Mouse (Mus musculus): ENCODE results near the gene Pi4k2a. TPM values are rescaled to one million over a fixed set of nuclear protein-coding genes. Genes with fewer than 3 reads are reported as not detected.
A peak's percentile ranks its signal among the peaks of the same experiment; 100 is the strongest.

The Pi4k2a gene
- polyA plus RNA-seq, 1 experiment from 2014 or later: 16.1 TPM

GRCm38 (mm10) chr19:42128052-42128740 lies 37.9 kb downstream of the Pi4k2a start:
- ATAC-seq (peak; percentile 16; the same call in 1 of the 2 replicates), DNase-seq (no peak)
- no peak for TF ChIP-seq CTCF (IDR thresholded peaks at IDR 0.05; ENCODE audit: low read depth)
- TF ChIP-seq EP300 (IDR thresholded peaks at IDR 0.05; ENCODE audit: low read depth): no peak
- WGBS (ENCODE audit: insufficient replicate concordance): 7% methylated on average over 23 of the region's 23 CpGs
- Histone ChIP-seq H3K27ac (ENCODE audit: low read depth) (peak overlapping the region; percentile 85), H3K9me3 (ENCODE audit: low read length) (no peaks in the 10 kb centered on the region), H3K27me3 (ENCODE audit: insufficient read depth, low read length) (no peaks in the 10 kb centered on the region), H3K9ac (replicated peaks) (peak overlapping the region; percentile 72), H3K4me2 (ENCODE audit: low read depth, low read length) (peak overlapping the region; percentile 98), H3K36me3 (replicated peaks; ENCODE audit: insufficient read depth, low read length) (peaks cover 8% of the 10 kb centered on the region), H3K4me3 (ENCODE audit: low read depth, low read length) (peak overlapping the region; percentile 65), H3K4me1 (ENCODE audit: insufficient read depth) (peaks cover 25% of the 10 kb centered on the region)

- Histone ChIP-seq H3K27ac (ENCODE audit: low read depth) (peak within 1 kb of the TSS; percentile 85), H3K9me3 (ENCODE audit: low read length) (no peaks in the 10 kb centered on the region), H3K4me2 (ENCODE audit: low read depth, low read length) (peak within 1 kb of the TSS; percentile 98), H3K36me3 (replicated peaks; ENCODE audit: insufficient read depth, low read length) (0 out of 2 replicates have a peak, but pooled peaks cover under 1% of the 10 kb centered on the region), H3K4me3 (ENCODE audit: low read depth, low read length) (peak within 1 kb of the TSS; percentile 65), H3K4me1 (ENCODE audit: insufficient read depth) (peaks cover 25% of the 10 kb centered on the region), H3K27me3 (ENCODE audit: insufficient read depth, low read length) (no peaks in the 10 kb centered on the region), H3K9ac (replicated peaks) (peak within 1 kb of the TSS; percentile 72)
- under 1% methylated on average over 50 of the region's 54 CpGs for WGBS (ENCODE audit: insufficient replicate concordance)
- ATAC-seq (peak; percentile 96), DNase-seq (peak; percentile 94)
- TF ChIP-seq CTCF (IDR thresholded peaks at IDR 0.05; ENCODE audit: low read depth) (no peak), EP300 (IDR thresholded peaks at IDR 0.05; ENCODE audit: low read depth) (no peak; the same call in 1 of the 2 replicates)
These were observed 38.7 kb downstream of the Pi4k2a start, which contains the start of gene Avpi1 for GRCm38 (mm10) chr19:42128787-42129508. TSS of gene Avpi1 (minus strand) at chr19:42129059.

GRCm38 (mm10) chr19:42129509-42130293 lies 39.4 kb downstream of the Pi4k2a start:
- Histone ChIP-seq H3K4me2 (ENCODE audit: low read depth, low read length) (peak overlapping the region; percentile 98), H3K9ac (replicated peaks) (no peak overlapping the region), H3K27me3 (ENCODE audit: insufficient read depth, low read length) (no peaks in the 10 kb centered on the region), H3K36me3 (replicated peaks; ENCODE audit: insufficient read depth, low read length) (no peaks in the 10 kb centered on the region), H3K9me3 (ENCODE audit: low read length) (no peaks in the 10 kb centered on the region), H3K27ac (ENCODE audit: low read depth) (peak overlapping the region; percentile 46), H3K4me1 (ENCODE audit: insufficient read depth) (peaks cover 25% of the 10 kb centered on the region), H3K4me3 (ENCODE audit: low read depth, low read length) (peak overlapping the region; percentile 65; the same call in 1 of the 2 replicates)
- TF ChIP-seq CTCF (IDR thresholded peaks at IDR 0.05; ENCODE audit: low read depth) (no peak), EP300 (IDR thresholded peaks at IDR 0.05; ENCODE audit: low read depth) (no peak)
- ATAC-seq (no peak), DNase-seq (no peak)
- 37% methylated on average over 14 of the region's 14 CpGs for WGBS (ENCODE audit: insufficient replicate concordance)

GRCm38 (mm10) chr19:42130294-42130606 lies 40.0 kb downstream of the Pi4k2a start:
- H3K4me2 ChIP-seq (ENCODE audit: low read depth, low read length): 0 out of 2 replicates have a peak overlapping the region, but pooled peaks have one; percentile 11
- no peak for DNase-seq
- no peak for ATAC-seq
- peaks cover 25% of the 10 kb centered on the region for H3K4me1 ChIP-seq (ENCODE audit: insufficient read depth)
- WGBS (ENCODE audit: insufficient replicate concordance): 64% methylated on average over 3 of the region's 3 CpGs
- no peaks in the 10 kb centered on the region for H3K36me3 ChIP-seq (replicated peaks; ENCODE audit: insufficient read depth, low read length)
- no peak for TF ChIP-seq CTCF (IDR thresholded peaks at IDR 0.05; ENCODE audit: low read depth)
- TF ChIP-seq EP300 (IDR thresholded peaks at IDR 0.05; ENCODE audit: low read depth): no peak
- H3K4me3 ChIP-seq (ENCODE audit: low read depth, low read length): no peak overlapping the region
- no peaks in the 10 kb centered on the region for H3K9me3 ChIP-seq (ENCODE audit: low read length)
- no peaks in the 10 kb centered on the region for H3K27me3 ChIP-seq (ENCODE audit: insufficient read depth, low read length)
- no peak overlapping the region for H3K9ac ChIP-seq (replicated peaks)
- H3K27ac ChIP-seq (ENCODE audit: low read depth): no peak overlapping the region

GRCm38 (mm10) chr19:42131101-42131500 lies 40.8 kb downstream of the Pi4k2a start:
- ATAC-seq (no peak), DNase-seq (no peak)
- Histone ChIP-seq H3K27me3 (ENCODE audit: insufficient read depth, low read length) (no peaks in the 10 kb centered on the region), H3K36me3 (replicated peaks; ENCODE audit: insufficient read depth, low read length) (no peaks in the 10 kb centered on the region), H3K9me3 (ENCODE audit: low read length) (no peaks in the 10 kb centered on the region), H3K4me2 (ENCODE audit: low read depth, low read length) (no peak overlapping the region), H3K27ac (ENCODE audit: low read depth) (no peak overlapping the region), H3K9ac (replicated peaks) (no peak overlapping the region), H3K4me3 (ENCODE audit: low read depth, low read length) (no peak overlapping the region), H3K4me1 (ENCODE audit: insufficient read depth) (peaks cover 27% of the 10 kb centered on the region)
- TF ChIP-seq CTCF (IDR thresholded peaks at IDR 0.05; ENCODE audit: low read depth) (no peak), EP300 (IDR thresholded peaks at IDR 0.05; ENCODE audit: low read depth) (no peak)
- 52% methylated on average over 5 of the region's 5 CpGs for WGBS (ENCODE audit: insufficient replicate concordance)

GRCm38 (mm10) chr19:42135070-42135469 lies 44.8 kb downstream of the Pi4k2a start:
- Histone ChIP-seq H3K4me3 (ENCODE audit: low read depth, low read length) (no peak overlapping the region), H3K27ac (ENCODE audit: low read depth) (no peak overlapping the region), H3K36me3 (replicated peaks; ENCODE audit: insufficient read depth, low read length) (no peaks in the 10 kb centered on the region), H3K4me1 (ENCODE audit: insufficient read depth) (0 out of 2 replicates have a peak, but pooled peaks cover 7% of the 10 kb centered on the region), H3K4me2 (ENCODE audit: low read depth, low read length) (no peak overlapping the region), H3K9me3 (ENCODE audit: low read length) (no peaks in the 10 kb centered on the region), H3K9ac (replicated peaks) (no peak overlapping the region), H3K27me3 (ENCODE audit: insufficient read depth, low read length) (no peaks in the 10 kb centered on the region)
- DNase-seq (no peak), ATAC-seq (no peak)
- TF ChIP-seq CTCF (IDR thresholded peaks at IDR 0.05; ENCODE audit: low read depth) (no peak), EP300 (IDR thresholded peaks at IDR 0.05; ENCODE audit: low read depth) (no peak)

Data from liver, postnatal 0 days (tissue).